Mouse (Mus musculus): Measurements from ENCODE around the gene Mfsd11.
"Not testable (repeated sequence)": the region's sequence is repeated elsewhere in the genome, so short reads cannot be mapped to it uniquely, and the experiment has no call there.

Mfsd11 gene

GRCm38 (mm10) chr11:116881440-116881839, 29.2 kb downstream of the Mfsd11 start:
- no peak for DNase-seq (ENCODE audit: low read depth, low spot score)

- DNase-seq (ENCODE audit: low read depth, low spot score): no peak
Observed at GRCm38 (mm10) chr11:116882446-116882845, 30.2 kb downstream of the Mfsd11 start.

- no peak for DNase-seq (ENCODE audit: low read depth, low spot score)
Observed at GRCm38 (mm10) chr11:116884061-116884460, 31.8 kb downstream of the Mfsd11 start.

- peak; percentile 76 for DNase-seq (ENCODE audit: low read depth, low spot score)
Observed at GRCm38 (mm10) chr11:116885275-116886151, 33.3 kb downstream of the Mfsd11 start.

- DNase-seq (ENCODE audit: low read depth, low spot score): no peak
Observed at GRCm38 (mm10) chr11:116887136-116887535, 34.9 kb downstream of the Mfsd11 start.

GRCm38 (mm10) chr11:116893532-116894442, 41.5 kb downstream of the Mfsd11 start:
- DNase-seq (ENCODE audit: low read depth, low spot score): no peak

- no peak for DNase-seq (ENCODE audit: low read depth, low spot score)
Observed at GRCm38 (mm10) chr11:116895402-116895801, 43.2 kb downstream of the Mfsd11 start.

- DNase-seq (ENCODE audit: low read depth, low spot score): no peak
Observed at GRCm38 (mm10) chr11:116899247-116899646, 47.0 kb downstream of the Mfsd11 start.

- DNase-seq (ENCODE audit: low read depth, low spot score): not testable (repeated sequence)
Observed at GRCm38 (mm10) chr11:116902588-116902987, 50.3 kb downstream of the Mfsd11 start.

- DNase-seq (ENCODE audit: low read depth, low spot score): no peak
Observed at GRCm38 (mm10) chr11:116905741-116906456, 53.7 kb downstream of the Mfsd11 start.

GRCm38 (mm10) chr11:116913573-116913972, 61.3 kb downstream of the Mfsd11 start:
- no peak for DNase-seq (ENCODE audit: low read depth, low spot score)

GRCm38 (mm10) chr11:116914267-116914885, 62.1 kb downstream of the Mfsd11 start:
- no peak for DNase-seq (ENCODE audit: low read depth, low spot score)

GRCm38 (mm10) chr11:116915241-116915640, 63.0 kb downstream of the Mfsd11 start:
- DNase-seq (ENCODE audit: low read depth, low spot score): no peak

GRCm38 (mm10) chr11:116917361-116917760, 65.1 kb downstream of the Mfsd11 start:
- DNase-seq (ENCODE audit: low read depth, low spot score): no peak

GRCm38 (mm10) chr11:116918323-116919185, 66.3 kb downstream of the Mfsd11 start, which contains the start of gene Mgat5b:
Gene Mgat5b, plus strand, starts transcription at chr11:116918863.
- peak; percentile 87 for DNase-seq (ENCODE audit: low read depth, low spot score)

GRCm38 (mm10) chr11:116919186-116920020, 67.2 kb downstream of the Mfsd11 start:
- DNase-seq (ENCODE audit: low read depth, low spot score): no peak

- DNase-seq (ENCODE audit: low read depth, low spot score): no peak
Observed at GRCm38 (mm10) chr11:116920746-116921145, 68.5 kb downstream of the Mfsd11 start.

- DNase-seq (ENCODE audit: low read depth, low spot score): no peak
Observed at GRCm38 (mm10) chr11:116922058-116922457, 69.8 kb downstream of the Mfsd11 start.
